Mouse (Mus musculus): Measurements from ENCODE around the gene Flot2. TPM values are rescaled to one million over a fixed set of nuclear protein-coding genes. Genes with fewer than 3 reads are reported as not detected.

The Flot2 gene
- total RNA-seq (2021), result 10 to 100 TPM; 70.9 to 77.4 TPM
- long read RNA-seq, experiment 1, transcript Flot2-201 (11 exons, 2,621 nt), result major isoform, 84 of 169 reads
- long read RNA-seq, experiment 1, transcript Flot2-202 (11 exons, 2,568 nt), result minor isoform, 36 of 169 reads
- long read RNA-seq, experiment 1, partial matches to known transcripts, result 19 of 169 reads
- long read RNA-seq, experiment 1, other reads (novel, unspliced or antisense), result 27 of 169 reads
- long read RNA-seq, experiment 2, transcript Flot2-205 (12 exons, 2,712 nt), result minor isoform, 9 of 217 reads
- long read RNA-seq, experiment 2, transcript Flot2-201 (11 exons, 2,621 nt), result major isoform, 108 of 217 reads
- long read RNA-seq, experiment 2, transcript Flot2-202 (11 exons, 2,568 nt), result minor isoform, 57 of 217 reads
- long read RNA-seq, experiment 2, partial matches to known transcripts, result 13 of 217 reads
- long read RNA-seq, experiment 2, other reads (novel, unspliced or antisense), result 30 of 217 reads

DNA sequence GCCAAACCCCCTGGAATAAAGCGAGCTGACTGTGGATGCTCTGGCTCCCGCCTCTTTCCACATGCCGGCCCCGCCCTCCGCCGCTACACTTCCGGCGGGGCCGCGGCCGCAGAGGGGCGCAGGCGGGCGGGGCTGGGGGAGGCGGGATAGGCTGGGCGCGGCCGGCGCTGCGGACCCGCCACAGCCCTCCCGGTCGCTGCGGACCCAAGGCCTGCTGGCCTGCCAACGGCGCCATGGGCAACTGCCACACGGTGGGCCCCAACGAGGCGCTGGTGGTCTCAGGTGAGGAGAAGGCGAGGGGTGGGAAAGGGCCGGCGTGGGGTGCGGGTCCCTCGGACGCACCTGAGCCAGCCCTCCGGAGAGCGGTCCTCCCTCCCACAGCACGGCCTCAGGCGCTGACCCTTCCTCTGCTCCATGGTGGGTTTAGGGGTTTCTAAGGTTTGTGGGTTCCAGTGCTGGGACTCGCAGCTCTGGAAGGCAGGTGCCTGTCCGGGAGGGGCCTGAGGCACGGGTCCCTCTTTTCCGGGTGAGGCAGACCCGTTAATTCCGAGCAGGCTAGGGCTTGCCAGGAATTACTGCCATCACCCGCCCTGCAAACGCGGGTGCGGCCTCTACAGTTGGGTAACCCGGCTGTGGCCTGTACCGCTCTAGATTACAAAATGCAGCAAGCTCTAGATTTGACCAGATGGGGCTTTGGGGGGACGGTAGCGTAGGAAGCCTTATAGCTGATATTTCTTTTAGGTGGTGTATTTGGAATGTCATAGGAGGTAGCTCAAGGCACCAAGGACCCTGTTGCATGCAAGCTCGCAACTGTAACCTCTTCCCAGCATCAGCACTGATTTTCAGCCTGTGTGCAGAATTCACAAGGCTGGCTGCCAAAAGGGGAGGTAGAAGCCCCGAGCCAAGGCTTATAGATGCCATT, at the start of gene Flot2:
Flot2 (plus strand) TSS at position 101 of the 922 bp plus-strand sequence.
- peak; percentile 44 for TF ChIP-seq CTCF (conservative IDR thresholded peaks at IDR 0.05)
- Histone ChIP-seq H3K4me3 (peak within 1 kb of the TSS; percentile 94), H3K27ac (peak within 1 kb of the TSS; percentile 93)
- no peak for DNase-seq (ENCODE audit: low spot score in 2 of 2)

DNA sequence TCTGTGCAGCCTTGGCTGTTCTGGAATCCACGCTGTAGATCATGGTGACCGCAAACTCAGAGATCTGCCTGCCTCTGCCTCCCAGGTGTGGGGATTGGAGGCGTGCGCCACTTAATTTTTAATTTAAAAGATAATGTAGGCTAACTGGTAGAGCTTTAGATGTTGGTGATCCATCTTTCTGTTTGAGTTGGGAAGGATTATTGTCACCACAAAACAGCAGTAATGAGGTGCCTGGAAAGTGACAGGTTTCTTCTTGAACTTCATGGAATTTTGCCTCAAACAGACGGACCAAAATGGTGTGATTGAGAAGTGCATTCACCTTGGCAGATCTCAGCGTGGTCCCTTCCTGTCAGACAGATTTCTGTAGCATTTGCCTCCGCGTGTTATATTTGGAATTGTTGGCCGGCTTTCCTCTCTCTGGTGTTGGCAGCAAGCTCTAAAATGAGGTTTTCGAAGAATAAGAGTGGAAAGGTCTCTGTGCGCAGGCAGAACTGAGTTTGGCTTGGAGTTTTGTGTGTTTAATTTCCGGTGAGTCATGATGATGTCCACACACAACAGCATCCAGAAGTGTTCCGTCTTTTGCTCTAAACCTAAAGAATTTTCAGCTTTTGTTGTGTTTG, 48.5 kb upstream of the Flot2 start:
- H3K4me3 ChIP-seq, result no peak overlapping the region
- H3K27ac ChIP-seq, result no peak overlapping the region
- peak in 1 of 2 experiments; percentile 31 for DNase-seq (ENCODE audit: low spot score in 2 of 2)
- TF ChIP-seq CTCF (conservative IDR thresholded peaks at IDR 0.05), result no peak

DNA sequence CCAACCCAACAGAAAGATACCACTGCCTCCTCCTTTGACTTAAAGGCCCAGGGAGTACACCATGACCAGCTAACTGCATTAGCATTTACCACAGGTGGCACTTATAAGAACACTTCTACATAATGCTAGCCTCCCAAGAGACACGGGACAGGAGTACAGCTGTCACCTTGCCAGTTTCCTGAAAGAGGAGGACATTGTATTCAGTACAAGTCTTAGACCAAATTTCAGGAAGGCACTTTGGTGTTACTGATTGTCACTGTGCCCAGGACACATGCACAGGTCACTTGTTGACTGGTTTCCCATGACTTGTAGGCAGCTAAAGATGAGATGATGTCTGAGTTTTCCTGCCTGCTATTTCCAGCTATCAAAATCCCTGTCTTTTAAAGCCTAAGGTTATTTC, 42.2 kb upstream of the Flot2 start:
- H3K27ac ChIP-seq, result no peak overlapping the region
- TF ChIP-seq CTCF (conservative IDR thresholded peaks at IDR 0.05), result no peak
- H3K4me3 ChIP-seq, result no peak overlapping the region
- no peak for DNase-seq (ENCODE audit: low spot score in 2 of 2)

DNA sequence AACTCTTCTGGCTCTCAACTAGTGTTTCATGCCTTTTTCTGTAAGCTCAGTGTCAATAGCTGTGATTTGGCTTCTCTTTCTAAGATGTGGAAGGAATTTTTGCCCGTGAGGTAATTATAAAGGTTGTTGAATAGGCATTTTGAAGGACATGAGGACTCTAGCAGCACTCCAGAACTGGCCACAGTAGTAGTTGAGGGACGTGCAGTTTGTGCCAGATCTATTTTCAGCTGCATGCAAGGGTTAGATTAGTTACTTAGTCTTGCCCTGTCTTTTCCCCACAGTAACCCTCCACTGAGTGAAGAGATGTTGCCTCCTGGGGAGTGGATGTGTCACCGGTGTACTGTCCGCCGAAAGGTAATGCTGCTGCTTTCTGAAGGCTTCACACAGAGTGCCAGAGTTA, 31.3 kb upstream of the Flot2 start:
- no peak overlapping the region for H3K4me3 ChIP-seq
- DNase-seq (ENCODE audit: low spot score in 2 of 2), result no peak
- TF ChIP-seq CTCF (conservative IDR thresholded peaks at IDR 0.05), result no peak
- no peak overlapping the region for H3K27ac ChIP-seq

DNA sequence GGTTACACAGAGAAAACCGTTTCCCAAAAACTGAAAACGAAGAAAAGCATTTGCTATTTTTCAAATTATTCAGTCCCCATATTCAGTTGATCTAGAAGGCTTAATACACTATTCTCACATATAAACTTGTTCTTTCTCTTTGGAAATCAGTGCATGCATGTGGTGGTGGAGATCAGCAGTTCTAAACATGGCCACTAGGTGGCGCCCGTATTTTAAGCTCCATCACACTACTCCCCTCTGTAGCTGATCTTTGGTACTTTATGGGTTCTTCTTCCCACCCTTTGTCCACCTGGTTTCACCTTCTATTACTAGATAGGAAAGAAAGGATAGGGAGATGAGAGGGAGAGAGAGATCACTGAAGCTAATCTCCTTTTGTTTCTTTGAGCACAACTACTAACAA, 18.1 kb upstream of the Flot2 start:
- peak; percentile 65 to 75 for DNase-seq (ENCODE audit: low spot score in 2 of 2)
- Histone ChIP-seq H3K4me3 (no peak overlapping the region), H3K27ac (no peak overlapping the region)
- TF ChIP-seq CTCF (conservative IDR thresholded peaks at IDR 0.05), result peak; percentile 94

DNA sequence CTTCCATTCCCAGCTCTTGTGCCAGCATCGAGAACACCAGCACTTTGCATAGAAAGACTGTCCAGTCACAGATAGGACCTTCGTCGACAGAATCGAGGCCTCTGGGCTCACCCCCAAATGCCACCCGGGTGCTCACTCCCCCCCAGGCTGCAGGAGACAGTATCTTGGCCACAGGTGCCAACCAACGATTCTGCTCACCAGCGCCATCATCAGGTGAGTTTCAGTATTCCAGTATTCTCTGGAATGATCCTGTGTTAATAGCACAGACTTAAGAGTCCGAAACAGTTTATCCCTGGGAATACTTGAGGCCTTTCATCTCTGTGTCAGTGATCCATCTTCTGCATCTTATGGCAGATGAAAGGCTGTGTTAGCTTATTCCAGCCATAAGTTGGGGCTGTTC, 14.1 kb upstream of the Flot2 start:
- no peak for DNase-seq (ENCODE audit: low spot score in 2 of 2)
- TF ChIP-seq CTCF (conservative IDR thresholded peaks at IDR 0.05), result peak; percentile 70
- no peak overlapping the region for H3K4me3 ChIP-seq
- H3K27ac ChIP-seq, result no peak overlapping the region

DNA sequence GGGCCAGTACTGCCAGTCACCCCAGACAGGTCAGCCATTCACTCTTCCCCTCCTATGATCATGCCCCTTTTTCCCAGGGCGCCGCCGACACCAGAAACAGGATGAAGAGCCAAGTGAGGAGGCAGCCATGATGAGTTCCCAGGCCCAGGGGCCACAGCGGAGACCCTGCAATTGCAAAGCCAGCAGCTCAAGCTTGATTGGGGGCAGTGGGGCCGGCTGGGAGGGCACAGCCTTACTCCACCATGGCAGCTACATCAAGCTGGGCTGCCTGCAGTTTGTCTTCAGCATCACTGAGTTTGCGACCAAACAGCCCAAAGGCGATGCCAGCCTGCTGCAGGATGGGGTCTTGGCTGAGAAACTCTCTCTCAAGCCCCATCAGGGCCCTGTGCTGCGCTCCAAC, 8.5 kb upstream of the Flot2 start:
- TF ChIP-seq CTCF (conservative IDR thresholded peaks at IDR 0.05), result no peak

DNA sequence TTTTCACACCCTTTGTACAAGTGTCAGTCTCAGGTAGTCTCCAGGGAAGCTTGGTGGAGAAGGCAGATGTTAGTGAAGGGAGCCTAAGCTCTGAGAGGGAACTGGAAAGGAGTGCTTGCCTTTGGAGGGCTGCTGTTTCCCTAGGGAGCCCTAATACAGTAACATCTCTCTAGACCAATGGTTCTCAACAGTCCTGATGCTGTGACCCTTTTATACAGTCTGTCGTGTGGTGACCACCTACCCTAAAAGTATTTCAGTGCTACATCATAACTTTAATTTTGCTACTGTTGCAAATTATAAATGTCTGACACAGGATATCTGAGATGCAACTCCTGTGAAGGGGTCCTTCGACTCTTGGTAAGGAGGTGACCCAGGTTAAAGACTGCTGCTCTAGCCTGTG, 7.1 kb upstream of the Flot2 start:
- DNase-seq (ENCODE audit: low spot score in 2 of 2), result no peak
- H3K4me3 ChIP-seq, result no peak overlapping the region
- no peak for TF ChIP-seq CTCF (conservative IDR thresholded peaks at IDR 0.05)
- H3K27ac ChIP-seq, result no peak overlapping the region

More for the DNA sequence above, 8.5 kb upstream of the Flot2 start:
- no peak for DNase-seq (ENCODE audit: low spot score in 2 of 2)
- no peak overlapping the region for H3K4me3 ChIP-seq
- H3K27ac ChIP-seq, result no peak overlapping the region

DNA sequence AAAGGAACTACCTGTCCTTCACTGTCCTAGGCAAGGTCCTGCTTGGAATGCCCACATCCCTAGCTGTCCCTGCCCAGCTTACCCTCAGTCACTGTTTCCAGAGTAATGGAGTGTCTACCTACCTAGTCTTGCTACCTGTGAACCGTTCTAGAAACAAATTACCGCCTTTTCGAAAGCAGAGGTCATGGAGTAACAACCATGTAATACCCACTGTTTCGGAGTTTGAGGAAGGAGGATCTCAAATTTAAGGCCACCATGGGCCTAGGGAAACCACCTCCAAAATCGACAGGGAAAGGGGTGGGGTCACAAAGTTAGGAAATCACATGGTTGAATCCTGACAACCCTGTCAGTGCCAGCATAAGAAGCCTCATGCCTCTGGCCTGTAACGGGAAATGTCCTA, 6.3 kb upstream of the Flot2 start:
- TF ChIP-seq CTCF (conservative IDR thresholded peaks at IDR 0.05), result no peak
- H3K4me3 ChIP-seq, result peak overlapping the region; percentile 64; the same call in 1 of the 2 replicates
- peak overlapping the region; percentile 77; the same call in 1 of the 2 replicates for H3K27ac ChIP-seq
- DNase-seq (ENCODE audit: low spot score in 2 of 2), result no peak

DNA sequence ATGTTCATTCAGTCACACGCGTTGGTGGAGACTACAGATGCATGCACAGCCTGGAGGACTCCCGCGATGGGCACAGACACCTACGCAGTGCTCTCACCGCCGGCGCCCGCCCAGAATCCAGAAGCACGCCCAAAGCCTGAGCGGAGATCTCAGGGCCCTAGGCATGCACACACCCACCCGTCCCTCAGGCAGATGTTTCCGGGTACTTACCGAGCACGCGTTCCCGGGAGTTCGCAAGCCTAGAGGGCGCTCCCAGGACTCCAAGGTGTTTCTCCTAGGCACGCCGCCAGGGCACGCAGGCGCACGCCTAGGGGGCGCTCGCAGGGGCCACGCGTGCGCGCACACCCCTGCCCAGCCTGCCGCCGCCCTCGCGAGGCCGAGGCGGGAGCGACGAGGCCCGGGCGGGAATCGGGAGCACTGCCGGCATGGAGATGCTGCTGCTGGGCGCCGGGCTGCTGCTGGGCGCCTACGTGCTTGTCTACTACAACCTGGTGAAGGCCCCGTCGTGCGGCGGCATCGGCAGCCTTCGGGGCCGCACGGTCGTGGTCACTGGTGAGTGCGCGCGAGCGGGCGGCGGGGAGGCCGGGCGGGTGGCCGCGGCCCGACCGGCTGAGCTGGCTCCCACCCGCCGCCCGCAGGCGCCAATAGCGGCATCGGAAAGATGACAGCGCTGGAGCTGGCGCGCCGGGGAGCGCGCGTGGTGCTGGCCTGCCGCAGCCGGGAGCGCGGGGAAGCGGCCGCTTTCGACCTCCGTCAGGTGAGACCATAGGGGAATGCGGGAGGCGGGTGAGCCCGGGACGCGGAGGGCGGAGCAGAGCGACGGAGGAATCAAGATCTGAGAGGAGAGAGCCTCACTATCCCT, 5.6 kb upstream of the Flot2 start, which contains the start of gene Dhrs13:
Dhrs13 (plus strand) TSS at position 334 of the 862 bp plus-strand sequence.
- TF ChIP-seq CTCF (conservative IDR thresholded peaks at IDR 0.05), result peak; percentile 85
- peak; percentile 81 to 83 for DNase-seq (ENCODE audit: low spot score in 2 of 2)
- H3K27ac ChIP-seq, result peak within 1 kb of the TSS; percentile 77
- H3K4me3 ChIP-seq, result peak within 1 kb of the TSS; percentile 64

DNA sequence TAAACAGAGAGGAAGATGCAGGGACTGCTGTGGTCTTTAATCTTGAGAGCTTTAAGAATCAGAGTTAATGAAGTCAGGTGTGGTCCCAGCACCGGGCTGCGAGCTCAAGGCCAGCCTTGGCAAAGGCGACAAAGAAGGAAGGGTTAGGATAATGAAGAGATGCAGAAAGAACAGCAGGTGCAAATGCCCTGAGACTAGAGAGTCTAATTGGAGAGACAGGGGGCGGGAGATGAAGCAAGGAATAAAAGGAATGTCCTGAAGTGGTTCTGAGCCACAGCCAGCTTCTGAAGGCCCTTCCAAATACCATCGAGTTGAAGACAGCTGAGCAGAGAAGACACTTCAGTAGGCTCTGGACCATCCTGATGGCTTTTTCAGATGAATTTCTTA, 4.9 kb upstream of the Flot2 start:
- no peak for DNase-seq (ENCODE audit: low spot score in 2 of 2)
- peak overlapping the region; percentile 77 for H3K27ac ChIP-seq
- peak overlapping the region; percentile 64 for H3K4me3 ChIP-seq
- TF ChIP-seq CTCF (conservative IDR thresholded peaks at IDR 0.05), result no peak
